Mouse (Mus musculus): ENCODE measurements around the gene Lce1l. TPM values are rescaled to one million over a fixed set of nuclear protein-coding genes. Genes with fewer than 3 reads are reported as not detected.

The Lce1l gene
- not detected for total RNA-seq (2023)

GRCm38 (mm10) chr3:92851186-92851585, at the start of gene Lce1l:
Lce1l (minus strand) TSS chr3:92851286.

GRCm38 (mm10) chr3:92870116-92870515, 19.0 kb upstream of the Lce1l start, which contains the start of gene 2310050C09Rik:
2310050C09Rik (minus strand) TSS chr3:92870216.

GRCm38 (mm10) chr3:92827108-92827507, 24.0 kb downstream of the Lce1l start, which contains the start of gene Kprp:
Kprp (minus strand) TSS chr3:92827247.

GRCm38 (mm10) chr3:92807791-92808190, 43.3 kb downstream of the Lce1l start, which contains the start of gene Lce1k:
Lce1k (minus strand) TSS chr3:92807891.

Other genes starting within 250 kb of the Lce1l start
- gene 2210017I01Rik, start 243.8 kb downstream of the Lce1l start, total RNA-seq (2023) = not detected
- gene Lce6a, start 229.6 kb downstream of the Lce1l start, total RNA-seq (2023) = not detected
- gene Lce1a1, start 203.0 kb downstream of the Lce1l start, total RNA-seq (2023) = not detected
- not detected for gene Lce1b, start 194.4 kb downstream of the Lce1l start, total RNA-seq (2023)
- not detected for gene Lce1a2, start 181.0 kb downstream of the Lce1l start, total RNA-seq (2023)
- not detected for gene Lce1c, start 172.0 kb downstream of the Lce1l start, total RNA-seq (2023)
- not detected for gene Lce1d, start 164.1 kb downstream of the Lce1l start, total RNA-seq (2023)
- gene Lce1e, start 142.2 kb downstream of the Lce1l start, total RNA-seq (2023) = not detected
- not detected for gene Lce1f, start 130.9 kb downstream of the Lce1l start, total RNA-seq (2023)
- not detected for gene Gm38119, start 112.2 kb downstream of the Lce1l start, total RNA-seq (2023)
- not detected for gene Lce1g, start 98.9 kb downstream of the Lce1l start, total RNA-seq (2023)
- gene Lce1h, start 86.2 kb downstream of the Lce1l start, total RNA-seq (2023) = not detected
- not detected for gene Lce1i, start 72.4 kb downstream of the Lce1l start, total RNA-seq (2023)
- not detected for gene Lce1j, start 60.8 kb downstream of the Lce1l start, total RNA-seq (2023)
- gene Lce1k, start 43.4 kb downstream of the Lce1l start, total RNA-seq (2023) = not detected
- not detected for gene Kprp, start 24.0 kb downstream of the Lce1l start, total RNA-seq (2023)
- not detected for gene 2310050C09Rik, start 18.9 kb upstream of the Lce1l start, total RNA-seq (2023)
- not detected for gene Lce3a, start 74.9 kb upstream of the Lce1l start, total RNA-seq (2023)
- not detected for gene Lce3b, start 81.7 kb upstream of the Lce1l start, total RNA-seq (2023)
- gene Lce3c, start 93.2 kb upstream of the Lce1l start, total RNA-seq (2023) = not detected
- gene Lce3d, start 106.1 kb upstream of the Lce1l start, total RNA-seq (2023) = not detected
- gene Lce3e, start 115.8 kb upstream of the Lce1l start, total RNA-seq (2023) = not detected
- not detected for gene Lce3f, start 140.9 kb upstream of the Lce1l start, total RNA-seq (2023)
- gene Crct1, start 164.4 kb upstream of the Lce1l start, total RNA-seq (2023) = not detected
- not detected for gene Lce1m, start 167.8 kb upstream of the Lce1l start, total RNA-seq (2023)
- not detected for gene Gm4858, start 217.5 kb upstream of the Lce1l start, total RNA-seq (2023)